Mouse (Mus musculus) urinary bladder, postnatal 4 days (tissue): Measurements from ENCODE around the gene Bckdhb.
"Not testable (repeated sequence)": the region's sequence is repeated elsewhere in the genome, so short reads cannot be mapped to it uniquely, and the experiment has no call there.

ENCODE experiments used
- DNase-seq, 2 experiments: peaks; one replicate each; pipeline ENCODE4 v3.0.0; 2021 to 2022; ENCODE audit warnings: low spot score in 2 of 2

The Bckdhb gene

GRCm38 (mm10) chr9:83963296-83963695 lies 38.4 kb downstream of the Bckdhb start:
- no peak for DNase-seq

GRCm38 (mm10) chr9:83964376-83964775 lies 39.4 kb downstream of the Bckdhb start:
- DNase-seq: no peak

GRCm38 (mm10) chr9:83967439-83968050 lies 42.6 kb downstream of the Bckdhb start:
- DNase-seq: no peak

- DNase-seq: no peak
Measured at GRCm38 (mm10) chr9:83969326-83969725, 44.4 kb downstream of the Bckdhb start.

GRCm38 (mm10) chr9:83973467-83973866 lies 48.5 kb downstream of the Bckdhb start:
- DNase-seq: no peak

GRCm38 (mm10) chr9:83975811-83976210 lies 50.9 kb downstream of the Bckdhb start:
- no peak for DNase-seq

- no peak for DNase-seq
Measured at GRCm38 (mm10) chr9:83981234-83981633, 56.3 kb downstream of the Bckdhb start.

- DNase-seq: peak in 1 of 2 experiments; percentile 29
Measured at GRCm38 (mm10) chr9:84008961-84009360, 84.0 kb downstream of the Bckdhb start.

- peak in 1 of 2 experiments; percentile 17 for DNase-seq
Measured at GRCm38 (mm10) chr9:84011146-84011545, 86.2 kb downstream of the Bckdhb start.

GRCm38 (mm10) chr9:84018141-84018540 lies 93.2 kb downstream of the Bckdhb start:
- DNase-seq: not testable (repeated sequence)

- DNase-seq: no peak
Measured at GRCm38 (mm10) chr9:84019627-84020026, 94.7 kb downstream of the Bckdhb start.

GRCm38 (mm10) chr9:84021189-84021588 lies 96.2 kb downstream of the Bckdhb start:
- DNase-seq: no peak

GRCm38 (mm10) chr9:84028120-84028519 lies 103.2 kb downstream of the Bckdhb start:
- DNase-seq: no peak

- no peak for DNase-seq
Measured at GRCm38 (mm10) chr9:84030691-84031290, 105.8 kb downstream of the Bckdhb start.

GRCm38 (mm10) chr9:84031406-84031805 lies 106.5 kb downstream of the Bckdhb start:
- DNase-seq: no peak

- DNase-seq: peak in 1 of 2 experiments; percentile 50
Measured at GRCm38 (mm10) chr9:84032669-84033341, 107.9 kb downstream of the Bckdhb start.

- DNase-seq: no peak
Measured at GRCm38 (mm10) chr9:84036046-84036445, 111.1 kb downstream of the Bckdhb start.

GRCm38 (mm10) chr9:84037224-84037623 lies 112.3 kb downstream of the Bckdhb start:
- DNase-seq: no peak

- no peak for DNase-seq
Measured at GRCm38 (mm10) chr9:84038946-84039345, 114.0 kb downstream of the Bckdhb start.

- DNase-seq: no peak
Measured at GRCm38 (mm10) chr9:84040376-84040775, 115.4 kb downstream of the Bckdhb start.

GRCm38 (mm10) chr9:84041631-84042277 lies 116.8 kb downstream of the Bckdhb start:
- DNase-seq: peak in 1 of 2 experiments; percentile 9

- DNase-seq: no peak
Measured at GRCm38 (mm10) chr9:84042539-84042938, 117.6 kb downstream of the Bckdhb start.
